ENCODE assay signal across 23 mouse cellular contexts in genomic region chr17:86244397-86244796, GRCm38 (mm10).
DNase-seq lines count a peak whose midpoint lies in the region; ATAC-seq and TF ChIP-seq lines count a peak whose summit lies in the region.
"Had no signal": no experiment of that assay in that cellular context is flagged by ENCODE, and none has a peak within 500 bp of the region (broad histone marks: within the 10 kb centered on the region; RNA-seq: fewer than 3 reads in every experiment).

No protein-coding gene starts in this region.

- TF ChIP-seq POLR2A in CH12.LX (IDR thresholded peaks at IDR 0.05; ENCODE audit: low read depth, low read length): no peak

- intact Hi-C loops in left cerebral cortex, postnatal 4 days (cut with DNase I): no loop called here

- dilution Hi-C loops in CH12.LX (cut with MboI; ENCODE audit: extremely low pct_ligation_motif_present, extremely low pct_unique_long_range_greater_than_20kb, low sequenced_read_pairs): no loop called here

- peak; percentile 55 for ATAC-seq in granulocyte monocyte progenitor cell, adult 5-6 weeks (replicated peaks; ENCODE audit: poor library complexity, severe bottlenecking)
- ATAC-seq in monocyte, adult 5-6 weeks (replicated peaks; ENCODE audit: insufficient number of reproducible peaks, low FRiP score, low TSS enrichment, poor library complexity, severe bottlenecking): 0 out of 2 replicates have a peak, but pooled peaks have one; percentile 40
- ATAC-seq: CD4-positive, CD25-positive, alpha-beta regulatory T cell, adult 4 months; forebrain, embryonic 14.5 days; forebrain, embryonic 16.5 days had no signal

- peaks cover 0 to 30% of the 10 kb centered on the region in 2 experiments for H3K36me3 ChIP-seq in CH12.LX (replicated peaks in 1 of 2; ENCODE audit: control insufficient read depth in 1 of 2, insufficient read depth in 1 of 2, low read length in 1 of 2)
- H3K36me3 ChIP-seq: embryonic facial prominence, embryonic 13.5 days; embryonic facial prominence, embryonic 15.5 days; forebrain, embryonic 10.5 days; forebrain, embryonic 12.5 days had no signal

- no peaks in the 10 kb centered on the region for H3K27me3 ChIP-seq in CH12.LX (replicated peaks)
- H3K27me3 ChIP-seq: embryonic facial prominence, embryonic 13.5 days; embryonic facial prominence, embryonic 15.5 days; forebrain, embryonic 12.5 days had no signal

- 0 out of 2 replicates have a peak, but pooled peaks have one; percentile 12 for TF ChIP-seq EP300 in CH12.LX (IDR thresholded peaks at IDR 0.05; ENCODE audit: low read length)

- H3K9me3 ChIP-seq in CH12.LX (replicated peaks; ENCODE audit: low read length): no peaks in the 10 kb centered on the region
- H3K9me3 ChIP-seq: embryonic facial prominence, embryonic 13.5 days; embryonic facial prominence, embryonic 15.5 days; forebrain, embryonic 10.5 days; forebrain, embryonic 12.5 days had no signal

- no peak for TF ChIP-seq CTCF in CH12.LX (conservative IDR thresholded peaks at IDR 0.05 in 1 of 2, IDR thresholded peaks at IDR 0.05 in 1 of 2; ENCODE audit: low read depth in 2 of 2, low read length in 2 of 2)

- H3K9ac ChIP-seq in CH12.LX (ENCODE audit: insufficient read depth, low read depth): no peak overlapping the region
- H3K9ac ChIP-seq: embryonic facial prominence, embryonic 13.5 days; embryonic facial prominence, embryonic 15.5 days; forebrain, embryonic 12.5 days had no signal

- peaks cover 28 to 78% of the 10 kb centered on the region in 2 experiments for H3K4me1 ChIP-seq in CH12.LX (ENCODE audit: control insufficient read depth in 1 of 2, insufficient read depth in 2 of 2)

- no peak for TF ChIP-seq RAD21 in CH12.LX (IDR thresholded peaks at IDR 0.05; ENCODE audit: low read depth, low read length)

- H3K4me2 ChIP-seq in CH12.LX (ENCODE audit: insufficient read depth, low read depth, poor library complexity, severe bottlenecking): no peak overlapping the region
- H3K4me2 ChIP-seq: embryonic facial prominence, embryonic 13.5 days; embryonic facial prominence, embryonic 15.5 days; forebrain, embryonic 12.5 days had no signal

- in situ Hi-C loops in CH12.LX (cut with MboI; ENCODE audit: low pct_ligation_motif_present, low pct_unique_long_range_greater_than_20kb, low sequenced_read_pairs): no loop called here

- no peak for DNase-seq in CH12.LX (ENCODE audit: extremely low read depth)
- no peak for DNase-seq in kidney, adult 8-10 months
- no peak for DNase-seq in left cerebral cortex, postnatal 4 days
- DNase-seq: adrenal gland, adult 2 months; adrenal gland, postnatal 10 days; adrenal gland, postnatal 25 days; B cell, adult 2 months; cerebellum, adult 11-12 months; cerebellum, adult 2 months; cerebellum, adult 9-10 months; cerebellum, postnatal 10 days; cerebellum, postnatal 25 days; embryo, embryonic 11 days had no signal

- no peak overlapping the region for H3K27ac ChIP-seq in CH12.LX (ENCODE audit: insufficient read depth, low read depth)
- H3K27ac ChIP-seq: embryonic facial prominence, embryonic 13.5 days; embryonic facial prominence, embryonic 15.5 days; forebrain, embryonic 10.5 days; forebrain, embryonic 12.5 days had no signal

- 0 out of 2 replicates have a peak, but pooled peaks cover 5% of the 10 kb centered on the region for H3K79me2 ChIP-seq in CH12.LX (replicated peaks; ENCODE audit: control insufficient read depth, extremely low read depth, insufficient read depth, poor library complexity, severe bottlenecking)

- H3K4me3 ChIP-seq in CH12.LX (replicated peaks in 1 of 3; ENCODE audit: low read depth in 2 of 3, low read length in 2 of 3, poor library complexity in 1 of 3): no peak overlapping the region
- H3K4me3 ChIP-seq: embryonic facial prominence, embryonic 13.5 days; embryonic facial prominence, embryonic 15.5 days; erythroblast, embryonic 14.5 days; forebrain, embryonic 10.5 days; forebrain, embryonic 12.5 days had no signal

TF ChIP-seq in CH12.LX, 34 proteins besides CTCF, POLR2A, EP300 and RAD21:
- no peak for TF ChIP-seq JUN (IDR thresholded peaks at IDR 0.05; ENCODE audit: insufficient read depth, low read depth, low read length)
- TF ChIP-seq NRF1 (IDR thresholded peaks at IDR 0.05; ENCODE audit: low read depth, low read length): no peak
- TF ChIP-seq TCF12 (IDR thresholded peaks at IDR 0.05; ENCODE audit: low read depth, low read length): no peak
- TF ChIP-seq MAFK (IDR thresholded peaks at IDR 0.05; ENCODE audit: insufficient replicate concordance, low read length): no peak
- TF ChIP-seq ZC3H11A (IDR thresholded peaks at IDR 0.05; ENCODE audit: low read depth, low read length): no peak
- TF ChIP-seq SMC3 (IDR thresholded peaks at IDR 0.05; ENCODE audit: low read depth, low read length): no peak
- TF ChIP-seq MXI1 (IDR thresholded peaks at IDR 0.05; ENCODE audit: low read depth, low read length): no peak
